ENCODE assay signal across 21 mouse cellular contexts in the genomic region with DNA sequence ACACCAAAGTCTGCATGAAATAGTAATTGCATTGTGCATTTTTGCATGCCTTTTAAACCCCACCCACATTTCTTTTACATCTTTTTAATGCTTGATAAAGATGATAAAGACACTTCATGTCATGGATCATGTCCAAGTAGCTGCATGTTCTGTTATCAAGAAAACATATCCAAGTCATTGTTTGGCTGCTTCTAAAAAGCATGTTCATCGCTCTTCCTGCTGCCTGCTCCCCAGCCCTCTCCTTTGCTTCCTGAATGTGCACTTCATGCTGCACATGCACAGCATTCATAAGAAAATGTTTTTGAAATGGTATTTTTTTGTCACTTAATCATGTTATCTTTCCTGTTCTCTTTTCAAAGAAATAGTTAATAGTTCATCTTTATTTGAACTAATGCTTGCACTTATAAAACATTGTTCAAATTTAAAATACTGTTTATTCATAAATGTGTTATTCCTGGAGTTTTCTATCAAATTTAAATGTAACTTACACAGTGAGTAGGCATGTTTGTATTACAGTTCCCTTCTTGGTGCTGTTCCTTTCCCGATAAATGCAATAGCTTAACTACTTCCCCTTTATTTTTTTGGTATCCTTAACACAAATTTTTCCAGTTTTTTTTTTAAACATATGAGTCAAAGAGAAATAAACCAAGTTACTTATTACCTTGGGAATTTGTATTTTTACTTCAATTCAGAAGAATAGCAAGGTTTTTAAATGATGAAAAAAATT. TPM values are rescaled to one million over a fixed set of nuclear protein-coding genes. Genes with fewer than 3 reads are reported as not detected.
DNase-seq lines count a peak whose midpoint lies in the region; ATAC-seq and TF ChIP-seq lines count a peak whose summit lies in the region.
"Had no signal": no experiment of that assay in that cellular context is flagged by ENCODE, and none has a peak within 500 bp of the region (broad histone marks: within the 10 kb centered on the region; RNA-seq: fewer than 3 reads in every experiment).

No protein-coding gene starts in this region.

- ATAC-seq in midbrain, embryonic 11.5 days (ENCODE audit: low FRiP score) = no peak
- 0 out of 2 replicates have a peak, but pooled peaks have one; percentile 36 for ATAC-seq in common myeloid progenitor, adult 5-6 weeks (replicated peaks; ENCODE audit: low read depth, poor library complexity, severe bottlenecking)
- ATAC-seq in liver, embryonic 16.5 days (ENCODE audit: low read depth) = peak; percentile 43
- no peak for ATAC-seq in hindbrain, postnatal 0 days
- no peak for ATAC-seq in lung, postnatal 0 days
- ATAC-seq: forebrain, embryonic 15.5 days; inflammation-experienced regulatory T-cells, adult 6 months had no signal

- no peak overlapping the region for H3K4me3 ChIP-seq in midbrain, embryonic 11.5 days (ENCODE audit: low read depth, low read length)
- H3K4me3 ChIP-seq in midbrain, embryonic 10.5 days = no peak overlapping the region
- H3K4me3 ChIP-seq in liver, embryonic 16.5 days (ENCODE audit: low read depth, low read length) = no peak overlapping the region
- H3K4me3 ChIP-seq in hindbrain, postnatal 0 days (ENCODE audit: low read length) = no peak overlapping the region
- no peak overlapping the region for H3K4me3 ChIP-seq in lung, postnatal 0 days (ENCODE audit: low read depth, low read length)
- H3K4me3 ChIP-seq: embryonic facial prominence, embryonic 15.5 days; erythroblast, embryonic 14.5 days; forebrain, embryonic 15.5 days; heart, adult 2 months; heart, embryonic 12.5 days; hindbrain, embryonic 15.5 days had no signal

- no peaks in the 10 kb centered on the region for H3K9me3 ChIP-seq in midbrain, embryonic 11.5 days (ENCODE audit: control insufficient read depth, low read length)
- H3K9me3 ChIP-seq in midbrain, embryonic 10.5 days (replicated peaks) = no peaks in the 10 kb centered on the region
- no peaks in the 10 kb centered on the region for H3K9me3 ChIP-seq in liver, embryonic 16.5 days (replicated peaks; ENCODE audit: control insufficient read depth, low read length)
- no peaks in the 10 kb centered on the region for H3K9me3 ChIP-seq in hindbrain, postnatal 0 days (ENCODE audit: low read length)
- H3K9me3 ChIP-seq in lung, postnatal 0 days (ENCODE audit: low read length) = no peaks in the 10 kb centered on the region
- H3K9me3 ChIP-seq: embryonic facial prominence, embryonic 15.5 days; forebrain, embryonic 15.5 days; heart, embryonic 12.5 days; hindbrain, embryonic 15.5 days had no signal

- H3K4me1 ChIP-seq in midbrain, embryonic 11.5 days (ENCODE audit: control insufficient read depth, insufficient read depth, low read length) = no peaks in the 10 kb centered on the region
- H3K4me1 ChIP-seq in midbrain, embryonic 10.5 days = no peaks in the 10 kb centered on the region
- peaks cover 9% of the 10 kb centered on the region for H3K4me1 ChIP-seq in liver, embryonic 16.5 days (ENCODE audit: control insufficient read depth, low read depth, low read length)
- no peaks in the 10 kb centered on the region for H3K4me1 ChIP-seq in hindbrain, postnatal 0 days (ENCODE audit: insufficient read depth, low read length)
- H3K4me1 ChIP-seq in lung, postnatal 0 days (ENCODE audit: insufficient read depth, low read depth, low read length) = no peaks in the 10 kb centered on the region
- H3K4me1 ChIP-seq: embryonic facial prominence, embryonic 15.5 days; forebrain, embryonic 15.5 days; heart, embryonic 12.5 days; hindbrain, embryonic 15.5 days had no signal

- 93% methylated on average over 2 of the region's 2 CpGs for WGBS in midbrain, embryonic 11.5 days
- WGBS in midbrain, embryonic 10.5 days = 96% methylated on average over 2 of the region's 2 CpGs
- 38% methylated on average over 2 of the region's 2 CpGs for WGBS in liver, embryonic 16.5 days (ENCODE audit: insufficient replicate concordance)
- WGBS in hindbrain, postnatal 0 days = 90% methylated on average over 2 of the region's 2 CpGs
- WGBS in lung, postnatal 0 days = 80% methylated on average over 2 of the region's 2 CpGs

- peaks cover 2% of the 10 kb centered on the region; the same call in 1 of the 2 replicates for H3K36me3 ChIP-seq in midbrain, embryonic 11.5 days (ENCODE audit: control insufficient read depth, insufficient read depth, low read length)
- peaks cover 64% of the 10 kb centered on the region for H3K36me3 ChIP-seq in midbrain, embryonic 10.5 days
- 0 out of 2 replicates have a peak, but pooled peaks cover 3% of the 10 kb centered on the region for H3K36me3 ChIP-seq in liver, embryonic 16.5 days (ENCODE audit: control insufficient read depth, insufficient read depth)
- H3K36me3 ChIP-seq in hindbrain, postnatal 0 days (ENCODE audit: insufficient read depth, low read length) = peaks cover 31% of the 10 kb centered on the region
- peaks cover 11% of the 10 kb centered on the region for H3K36me3 ChIP-seq in lung, postnatal 0 days (ENCODE audit: insufficient read depth, low read length)

- H3K4me2 ChIP-seq in midbrain, embryonic 11.5 days = no peak overlapping the region
- peak overlapping the region; percentile 4; the same call in 1 of the 2 replicates for H3K4me2 ChIP-seq in liver, embryonic 16.5 days (ENCODE audit: low read depth, low read length)
- no peak overlapping the region for H3K4me2 ChIP-seq in hindbrain, postnatal 0 days (ENCODE audit: low read depth, low read length)
- no peak overlapping the region for H3K4me2 ChIP-seq in lung, postnatal 0 days (replicated peaks; ENCODE audit: low read depth, low read length)
- H3K4me2 ChIP-seq: embryonic facial prominence, embryonic 15.5 days; forebrain, embryonic 15.5 days; heart, embryonic 12.5 days; hindbrain, embryonic 15.5 days had no signal

- TF ChIP-seq CTCF in hindbrain, postnatal 0 days (IDR thresholded peaks at IDR 0.05; ENCODE audit: low read depth) = no peak
- no peak for TF ChIP-seq CTCF in lung, postnatal 0 days (IDR thresholded peaks at IDR 0.05)

- intact Hi-C loops in gastrocnemius, postnatal 14 days (cut with DNase I; ENCODE audit: low total_unique reads) = no loop called here

- H3K27me3 ChIP-seq in midbrain, embryonic 11.5 days (ENCODE audit: control insufficient read depth, insufficient read depth, low read length) = no peaks in the 10 kb centered on the region
- H3K27me3 ChIP-seq in midbrain, embryonic 10.5 days (ENCODE audit: low read depth, poor library complexity, severe bottlenecking) = no peaks in the 10 kb centered on the region
- no peaks in the 10 kb centered on the region for H3K27me3 ChIP-seq in liver, embryonic 16.5 days (ENCODE audit: control insufficient read depth, insufficient read depth, low read depth, low read length)
- H3K27me3 ChIP-seq in hindbrain, postnatal 0 days (ENCODE audit: insufficient read depth, low read length) = no peaks in the 10 kb centered on the region
- H3K27me3 ChIP-seq in lung, postnatal 0 days (replicated peaks; ENCODE audit: insufficient read depth, low read length) = no peaks in the 10 kb centered on the region
- H3K27me3 ChIP-seq: embryonic facial prominence, embryonic 15.5 days; forebrain, embryonic 15.5 days; heart, embryonic 12.5 days; hindbrain, embryonic 15.5 days had no signal

- no peak overlapping the region for H3K9ac ChIP-seq in midbrain, embryonic 11.5 days (ENCODE audit: low read length)
- no peak overlapping the region for H3K9ac ChIP-seq in liver, embryonic 16.5 days (ENCODE audit: low read depth, low read length)
- no peak overlapping the region for H3K9ac ChIP-seq in hindbrain, postnatal 0 days (replicated peaks; ENCODE audit: low read length)
- no peak overlapping the region for H3K9ac ChIP-seq in lung, postnatal 0 days (replicated peaks; ENCODE audit: low read depth)
- H3K9ac ChIP-seq: embryonic facial prominence, embryonic 15.5 days; forebrain, embryonic 15.5 days; heart, embryonic 12.5 days; hindbrain, embryonic 15.5 days had no signal

- no peak for TF ChIP-seq EP300 in lung, postnatal 0 days (IDR thresholded peaks at IDR 0.05)

- peak; percentile 41 for DNase-seq in midbrain, embryonic 11.5 days (ENCODE audit: low spot score, missing footprints)
- no peak for DNase-seq in midbrain, embryonic 10.5 days (ENCODE audit: low spot score)
- no peak for DNase-seq in gastrocnemius, postnatal 14 days
- no peak for DNase-seq in hindbrain, postnatal 0 days (ENCODE audit: low spot score)
- DNase-seq in lung, postnatal 0 days (ENCODE audit: low spot score) = no peak
- DNase-seq: adrenal gland, postnatal 10 days; cerebellum, adult 11-12 months; cerebellum, adult 9-10 months; cerebellum, postnatal 25 days; heart, adult 2 months; heart, postnatal 36 days had no signal

- H3K27ac ChIP-seq in midbrain, embryonic 11.5 days (ENCODE audit: low read depth, low read length) = no peak overlapping the region
- H3K27ac ChIP-seq in midbrain, embryonic 10.5 days (replicated peaks) = no peak overlapping the region
- H3K27ac ChIP-seq in liver, embryonic 16.5 days (ENCODE audit: low read length) = 0 out of 2 replicates have a peak overlapping the region, but pooled peaks have one; percentile 30
- H3K27ac ChIP-seq in hindbrain, postnatal 0 days = no peak overlapping the region
- H3K27ac ChIP-seq in lung, postnatal 0 days (ENCODE audit: low read length) = no peak overlapping the region
- H3K27ac ChIP-seq: embryonic facial prominence, embryonic 15.5 days; forebrain, embryonic 15.5 days; heart, adult 2 months; hindbrain, embryonic 15.5 days had no signal

RNA-seq across cellular contexts. Expression of a gene that starts 9.8 kb away (rescaled TPM):
- polyA plus RNA-seq in midbrain, embryonic 11.5 days (2014; fragmentation: Nextera tagmentation; extraction: Ambion mirVana) = 22.6 and 26.2 TPM in 2 replicates
- polyA plus RNA-seq in midbrain, embryonic 10.5 days (2016; fragmentation: Nextera tagmentation; extraction: Ambion mirVana) = 19.6 and 19.8 TPM in 2 replicates
- 40.4 and 59.4 TPM in 2 replicates for total RNA-seq in common myeloid progenitor, adult 5-6 weeks (2017)
- 17.1 and 19.9 TPM in 2 replicates for polyA plus RNA-seq in liver, embryonic 16.5 days (2015; fragmentation: Nextera tagmentation; extraction: Ambion mirVana)
- 10 to 100 TPM; 15.9 to 20.9 TPM for total RNA-seq in gastrocnemius, postnatal 14 days (2021)
- total RNA-seq in hindbrain, postnatal 0 days (2014; rRNA removed) = 2.0 and 3.8 TPM in 2 replicates
- polyA plus RNA-seq in hindbrain, postnatal 0 days (2015; fragmentation: Nextera tagmentation; extraction: Ambion mirVana) = 10.0 and 10.8 TPM in 2 replicates
- 23.4 and 28.2 TPM in 2 replicates for polyA plus RNA-seq in lung, postnatal 0 days (2015; fragmentation: Nextera tagmentation; extraction: Ambion mirVana)

RNA-seq across cellular contexts. Expression of a gene that starts 21.1 kb away (rescaled TPM):
- polyA plus RNA-seq in midbrain, embryonic 11.5 days (2014; fragmentation: Nextera tagmentation; extraction: Ambion mirVana) = 39.9 and 44.6 TPM in 2 replicates
- 46.6 and 56.7 TPM in 2 replicates for polyA plus RNA-seq in midbrain, embryonic 10.5 days (2016; fragmentation: Nextera tagmentation; extraction: Ambion mirVana)
- total RNA-seq in common myeloid progenitor, adult 5-6 weeks (2017) = 76.5 and 76.8 TPM in 2 replicates
- 20.4 and 20.6 TPM in 2 replicates for polyA plus RNA-seq in liver, embryonic 16.5 days (2015; fragmentation: Nextera tagmentation; extraction: Ambion mirVana)
- 10 to 100 TPM; 22.1 to 29.4 TPM for total RNA-seq in gastrocnemius, postnatal 14 days (2021)
- 17.9 and 32.4 TPM in 2 replicates for total RNA-seq in hindbrain, postnatal 0 days (2014; rRNA removed)
- polyA plus RNA-seq in hindbrain, postnatal 0 days (2015; fragmentation: Nextera tagmentation; extraction: Ambion mirVana) = 36.5 and 37.8 TPM in 2 replicates
- 23.8 and 23.9 TPM in 2 replicates for polyA plus RNA-seq in lung, postnatal 0 days (2015; fragmentation: Nextera tagmentation; extraction: Ambion mirVana)

RNA-seq across cellular contexts. Expression of a gene that starts 42.7 kb away (rescaled TPM):
- polyA plus RNA-seq in midbrain, embryonic 11.5 days (2014; fragmentation: Nextera tagmentation; extraction: Ambion mirVana) = 0.15 and 0.59 TPM in 2 replicates
- 0.12 and 0.47 TPM in 2 replicates for polyA plus RNA-seq in midbrain, embryonic 10.5 days (2016; fragmentation: Nextera tagmentation; extraction: Ambion mirVana)
- total RNA-seq in common myeloid progenitor, adult 5-6 weeks (2017) = 0.37 TPM in 1 of 2 replicates, not detected in the other
- 0.21 TPM in 1 of 2 replicates, not detected in the other for polyA plus RNA-seq in liver, embryonic 16.5 days (2015; fragmentation: Nextera tagmentation; extraction: Ambion mirVana)
- not detected for total RNA-seq in gastrocnemius, postnatal 14 days (2021)
- total RNA-seq in hindbrain, postnatal 0 days (2014; rRNA removed) = not detected in 2 replicates
- 0.16 TPM in 1 of 2 replicates, not detected in the other for polyA plus RNA-seq in hindbrain, postnatal 0 days (2015; fragmentation: Nextera tagmentation; extraction: Ambion mirVana)
- 0.10 and 0.20 TPM in 2 replicates for polyA plus RNA-seq in lung, postnatal 0 days (2015; fragmentation: Nextera tagmentation; extraction: Ambion mirVana)
- total RNA-seq: gastrocnemius, adult 8-10 months; heart, adult 2 months; heart, postnatal 36 days had no signal
- polyA plus RNA-seq: embryonic facial prominence, embryonic 11.5 days; erythroblast, embryonic 14.5 days; heart, adult 2 months had no signal

RNA-seq across cellular contexts. Expression of a gene that starts 42.8 kb away (rescaled TPM):
- 974 and 996 TPM in 2 replicates for polyA plus RNA-seq in midbrain, embryonic 11.5 days (2014; fragmentation: Nextera tagmentation; extraction: Ambion mirVana)
- polyA plus RNA-seq in midbrain, embryonic 10.5 days (2016; fragmentation: Nextera tagmentation; extraction: Ambion mirVana) = 887 and 1,041 TPM in 2 replicates
- total RNA-seq in common myeloid progenitor, adult 5-6 weeks (2017) = 1,324 and 1,346 TPM in 2 replicates
- polyA plus RNA-seq in liver, embryonic 16.5 days (2015; fragmentation: Nextera tagmentation; extraction: Ambion mirVana) = 535 and 592 TPM in 2 replicates
- 100 to 1,000 TPM; 559 to 594 TPM for total RNA-seq in gastrocnemius, postnatal 14 days (2021)
- 355 and 376 TPM in 2 replicates for total RNA-seq in hindbrain, postnatal 0 days (2014; rRNA removed)
- 617 and 630 TPM in 2 replicates for polyA plus RNA-seq in hindbrain, postnatal 0 days (2015; fragmentation: Nextera tagmentation; extraction: Ambion mirVana)
- polyA plus RNA-seq in lung, postnatal 0 days (2015; fragmentation: Nextera tagmentation; extraction: Ambion mirVana) = 660 and 704 TPM in 2 replicates

Comparison
In these comparisons a context has a peak if more than half of its experiments do, and no peak if none do; other contexts are left out.
1. ATAC-seq: peak in common myeloid progenitor, adult 5-6 weeks (single experiment) and liver, embryonic 16.5 days (single experiment); none in midbrain, embryonic 11.5 days (single experiment), hindbrain, postnatal 0 days (single experiment) and lung, postnatal 0 days (single experiment).